Comparison of ENCODE assay signal across 8 mouse cellular contexts in genomic region chrX:48234417-48234816, GRCm38 (mm10). TPM values are rescaled to one million over a fixed set of nuclear protein-coding genes. Genes with fewer than 3 reads are reported as not detected.
DNase-seq lines count a peak whose midpoint lies in the region; ATAC-seq lines count a peak whose summit lies in the region.

No protein-coding gene starts in this region.

- H3K9me3 ChIP-seq in hindbrain, embryonic 10.5 days: no peaks in the 10 kb centered on the region
- no peaks in the 10 kb centered on the region for H3K9me3 ChIP-seq in midbrain, embryonic 11.5 days (ENCODE audit: control insufficient read depth, low read length)
- no peaks in the 10 kb centered on the region for H3K9me3 ChIP-seq in forebrain, embryonic 10.5 days

- 75% methylated on average over 7 of the region's 7 CpGs for WGBS in hindbrain, embryonic 10.5 days
- WGBS in midbrain, embryonic 11.5 days: 70% methylated on average over 7 of the region's 7 CpGs
- WGBS in forebrain, embryonic 10.5 days: 76% methylated on average over 7 of the region's 7 CpGs

- no peaks in the 10 kb centered on the region for H3K4me1 ChIP-seq in hindbrain, embryonic 10.5 days (replicated peaks)
- H3K4me1 ChIP-seq in midbrain, embryonic 11.5 days (ENCODE audit: control insufficient read depth, insufficient read depth, low read length): no peaks in the 10 kb centered on the region
- no peaks in the 10 kb centered on the region for H3K4me1 ChIP-seq in forebrain, embryonic 10.5 days

- H3K36me3 ChIP-seq in hindbrain, embryonic 10.5 days: no peaks in the 10 kb centered on the region
- H3K36me3 ChIP-seq in midbrain, embryonic 11.5 days (ENCODE audit: control insufficient read depth, insufficient read depth, low read length): no peaks in the 10 kb centered on the region
- no peaks in the 10 kb centered on the region for H3K36me3 ChIP-seq in forebrain, embryonic 10.5 days (replicated peaks)

- no peak overlapping the region for H3K4me3 ChIP-seq in hindbrain, embryonic 10.5 days
- H3K4me3 ChIP-seq in midbrain, embryonic 11.5 days (ENCODE audit: low read depth, low read length): no peak overlapping the region
- H3K4me3 ChIP-seq in forebrain, embryonic 10.5 days: no peak overlapping the region

- no peak overlapping the region for H3K27ac ChIP-seq in hindbrain, embryonic 10.5 days
- no peak overlapping the region for H3K27ac ChIP-seq in midbrain, embryonic 11.5 days (ENCODE audit: low read depth, low read length)
- H3K27ac ChIP-seq in forebrain, embryonic 10.5 days: no peak overlapping the region

- DNase-seq in kidney, postnatal 10 days: peak; percentile 7
- DNase-seq in kidney, adult 18-20 months: no peak
- peak; percentile 53 to 61 for DNase-seq in lung, postnatal 4 days
- peak; percentile 60 for DNase-seq in thymus, postnatal 25 days
- DNase-seq in hindbrain, embryonic 10.5 days (ENCODE audit: low spot score): no peak
- DNase-seq in midbrain, embryonic 11.5 days (ENCODE audit: low spot score, missing footprints): no peak
- DNase-seq in forebrain, embryonic 10.5 days (ENCODE audit: extremely low spot score, low spot score): no peak

- no peaks in the 10 kb centered on the region for H3K27me3 ChIP-seq in hindbrain, embryonic 10.5 days (ENCODE audit: insufficient read depth, poor library complexity, severe bottlenecking)
- no peaks in the 10 kb centered on the region for H3K27me3 ChIP-seq in midbrain, embryonic 11.5 days (ENCODE audit: control insufficient read depth, insufficient read depth, low read length)
- H3K27me3 ChIP-seq in forebrain, embryonic 10.5 days (ENCODE audit: poor library complexity, severe bottlenecking): no peaks in the 10 kb centered on the region

- H3K4me2 ChIP-seq in midbrain, embryonic 11.5 days: no peak overlapping the region

- peak; percentile 99 for ATAC-seq in inflammation-experienced regulatory T-cells, adult 6 months
- no peak for ATAC-seq in midbrain, embryonic 11.5 days (ENCODE audit: low FRiP score)

- no peak overlapping the region for H3K9ac ChIP-seq in midbrain, embryonic 11.5 days (ENCODE audit: low read length)

RNA-seq across cellular contexts. Expression of gene Utp14a, which starts 22.2 kb away (rescaled TPM):
- 10 to 100 TPM; 24.0 to 33.2 (median 31.7) TPM for polyA plus RNA-seq in inflammation-experienced regulatory T-cells, adult 6 months (2017; shearing (Covaris generic))
- 14.5 and 20.0 TPM in 2 replicates for polyA plus RNA-seq in hindbrain, embryonic 10.5 days (2016; fragmentation: Nextera tagmentation; extraction: Ambion mirVana)
- polyA plus RNA-seq in midbrain, embryonic 11.5 days (2014; fragmentation: Nextera tagmentation; extraction: Ambion mirVana): 21.4 and 23.1 TPM in 2 replicates
- polyA plus RNA-seq in forebrain, embryonic 10.5 days (2016; fragmentation: Nextera tagmentation; extraction: Ambion mirVana): 24.6 TPM in 2 replicates

RNA-seq across cellular contexts. Expression of gene Zdhhc9, which starts 25.7 kb away (rescaled TPM):
- 1 to 10 TPM in 2 of 3 experiments, under 1 TPM in 1; 0.91 to 2.3 (median 1.4) TPM for polyA plus RNA-seq in inflammation-experienced regulatory T-cells, adult 6 months (2017; shearing (Covaris generic))
- polyA plus RNA-seq in hindbrain, embryonic 10.5 days (2016; fragmentation: Nextera tagmentation; extraction: Ambion mirVana): 2.7 and 3.9 TPM in 2 replicates
- polyA plus RNA-seq in midbrain, embryonic 11.5 days (2014; fragmentation: Nextera tagmentation; extraction: Ambion mirVana): 3.6 and 3.7 TPM in 2 replicates
- polyA plus RNA-seq in forebrain, embryonic 10.5 days (2016; fragmentation: Nextera tagmentation; extraction: Ambion mirVana): 3.0 and 3.6 TPM in 2 replicates

Comparison
In these comparisons a context has a peak if more than half of its experiments do, and no peak if none do; other contexts are left out.
1. DNase-seq: peak in kidney, postnatal 10 days (single experiment), lung, postnatal 4 days (2 of 2) and thymus, postnatal 25 days (single experiment); none in kidney, adult 18-20 months (single experiment), hindbrain, embryonic 10.5 days (single experiment), midbrain, embryonic 11.5 days (single experiment) and forebrain, embryonic 10.5 days (single experiment).